Mouse (Mus musculus): ENCODE data around the gene Ttc28. TPM values are rescaled to one million over a fixed set of nuclear protein-coding genes. Genes with fewer than 3 reads are reported as not detected.

Ttc28 gene
- polyA plus RNA-seq, 1 experiment from 2014 or later: 2.9 TPM

DNA sequence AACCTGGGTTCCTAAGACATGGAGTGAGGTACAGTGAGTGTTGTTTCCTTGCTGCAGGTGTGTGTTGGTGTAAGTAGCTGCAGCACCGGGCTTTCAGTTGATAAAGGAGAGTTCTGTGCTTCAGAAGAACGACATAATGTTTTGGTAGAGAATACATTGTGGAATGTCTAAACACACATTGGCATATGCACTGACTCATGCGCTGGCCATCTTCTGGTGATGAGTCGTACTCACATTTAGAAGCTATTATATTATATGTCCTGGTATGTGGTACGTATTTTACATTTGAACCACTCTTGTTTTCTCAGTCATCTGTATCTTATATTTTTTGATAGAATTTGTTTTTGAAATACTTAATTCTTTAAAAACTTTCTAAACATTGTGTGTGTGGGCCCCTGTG, 46.2 kb downstream of the Ttc28 start:
- H3K9ac ChIP-seq (ENCODE audit: low read depth, low read length): no peak overlapping the region
- H3K4me2 ChIP-seq (replicated peaks; ENCODE audit: low read depth): no peak overlapping the region
- TF ChIP-seq CTCF (IDR thresholded peaks at IDR 0.05; ENCODE audit: low read depth): no peak
- no peak overlapping the region for H3K4me3 ChIP-seq (ENCODE audit: low read depth, low read length)
- ATAC-seq: no peak
- no peaks in the 10 kb centered on the region for H3K4me1 ChIP-seq (replicated peaks; ENCODE audit: control insufficient read depth, insufficient read depth, low read length)
- H3K9me3 ChIP-seq (ENCODE audit: control insufficient read depth): no peaks in the 10 kb centered on the region
- H3K36me3 ChIP-seq (ENCODE audit: control insufficient read depth, insufficient read depth): no peaks in the 10 kb centered on the region
- no peaks in the 10 kb centered on the region for H3K27me3 ChIP-seq (replicated peaks; ENCODE audit: control insufficient read depth, insufficient read depth, low read length)
- WGBS: 74% methylated on average over 5 of the region's 5 CpGs
- H3K27ac ChIP-seq (ENCODE audit: low read depth, low read length): no peak overlapping the region

DNA sequence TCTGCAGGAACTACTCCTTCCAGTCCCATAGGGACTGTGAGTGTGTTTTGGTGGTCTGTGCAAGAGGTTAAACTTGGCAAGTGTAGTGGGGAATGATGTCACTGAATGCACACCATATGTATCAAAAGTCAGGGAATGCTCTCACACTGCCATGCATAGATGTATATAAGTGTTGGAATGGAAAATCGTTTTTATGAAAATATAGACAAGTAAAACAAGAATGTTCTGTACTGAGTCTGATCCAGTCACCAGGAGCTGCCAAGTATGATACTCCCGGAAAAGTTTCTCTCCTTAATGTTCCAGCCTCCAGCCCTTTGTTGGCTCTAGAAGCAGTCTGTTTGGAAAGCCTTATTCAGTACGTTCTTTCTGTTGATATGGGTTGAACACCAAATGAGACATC, 48.7 kb downstream of the Ttc28 start:
- no peak overlapping the region for H3K27ac ChIP-seq (ENCODE audit: low read depth, low read length)
- no peaks in the 10 kb centered on the region for H3K9me3 ChIP-seq (ENCODE audit: control insufficient read depth)
- no peak for TF ChIP-seq CTCF (IDR thresholded peaks at IDR 0.05; ENCODE audit: low read depth)
- H3K9ac ChIP-seq (ENCODE audit: low read depth, low read length): no peak overlapping the region
- H3K27me3 ChIP-seq (replicated peaks; ENCODE audit: control insufficient read depth, insufficient read depth, low read length): no peaks in the 10 kb centered on the region
- H3K36me3 ChIP-seq (ENCODE audit: control insufficient read depth, insufficient read depth): no peaks in the 10 kb centered on the region
- no peak overlapping the region for H3K4me2 ChIP-seq (replicated peaks; ENCODE audit: low read depth)
- H3K4me3 ChIP-seq (ENCODE audit: low read depth, low read length): no peak overlapping the region
- no peaks in the 10 kb centered on the region for H3K4me1 ChIP-seq (replicated peaks; ENCODE audit: control insufficient read depth, insufficient read depth, low read length)
- 50% methylated on average over 3 of the region's 3 CpGs for WGBS
- ATAC-seq: no peak

DNA sequence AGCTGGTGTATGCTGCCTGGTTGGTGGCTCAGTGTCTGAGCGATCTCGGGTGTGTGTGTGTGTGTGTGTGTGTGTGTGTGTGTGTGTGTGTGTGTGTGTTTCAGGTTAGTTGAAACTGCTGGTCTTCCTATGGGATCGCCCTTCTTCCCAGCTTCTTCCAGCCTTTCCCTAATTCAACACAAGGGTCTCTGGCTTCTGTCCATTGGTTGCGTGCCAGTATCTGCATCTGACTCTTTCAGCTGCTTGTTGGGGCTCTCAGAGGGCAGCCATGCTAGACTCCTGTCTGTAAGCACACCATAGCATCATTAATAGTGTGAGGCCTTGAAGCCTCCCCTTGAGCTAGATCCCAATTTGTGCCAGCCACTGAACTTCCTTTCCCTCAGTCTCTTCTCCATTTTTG, 49.7 kb downstream of the Ttc28 start:
- no peak for TF ChIP-seq CTCF (IDR thresholded peaks at IDR 0.05; ENCODE audit: low read depth)
- ATAC-seq: no peak

DNA sequence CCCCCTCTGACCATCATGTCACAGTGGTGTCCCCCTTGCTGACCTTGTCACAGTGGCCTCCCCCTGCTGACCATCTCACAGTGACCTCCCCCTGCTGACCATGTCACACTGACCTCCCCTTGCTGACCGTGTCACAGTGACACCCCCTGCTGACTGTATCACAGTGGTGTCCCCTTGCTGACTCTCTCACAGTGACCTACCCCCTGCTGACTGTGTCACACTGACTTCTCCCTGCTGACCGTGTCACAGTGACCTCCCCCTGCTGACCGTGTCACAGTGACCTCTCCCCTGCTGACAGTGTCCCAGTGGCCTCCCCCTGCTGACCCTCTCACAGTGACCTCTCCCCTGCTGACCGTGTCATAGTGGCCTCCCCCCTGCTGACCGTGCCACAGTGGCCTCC, 57.0 kb downstream of the Ttc28 start:
- Histone ChIP-seq H3K4me2 (replicated peaks; ENCODE audit: low read depth) (no peak overlapping the region), H3K9ac (ENCODE audit: low read depth, low read length) (no peak overlapping the region), H3K4me3 (ENCODE audit: low read depth, low read length) (no peak overlapping the region), H3K27ac (ENCODE audit: low read depth, low read length) (no peak overlapping the region), H3K4me1 (replicated peaks; ENCODE audit: control insufficient read depth, insufficient read depth, low read length) (no peaks in the 10 kb centered on the region), H3K36me3 (ENCODE audit: control insufficient read depth, insufficient read depth) (no peaks in the 10 kb centered on the region), H3K27me3 (replicated peaks; ENCODE audit: control insufficient read depth, insufficient read depth, low read length) (no peaks in the 10 kb centered on the region), H3K9me3 (ENCODE audit: control insufficient read depth) (no peaks in the 10 kb centered on the region)
- ATAC-seq: no peak
- 76% methylated on average over 5 of the region's 5 CpGs for WGBS
- no peak for TF ChIP-seq CTCF (IDR thresholded peaks at IDR 0.05; ENCODE audit: low read depth)

More for the DNA sequence above, 49.7 kb downstream of the Ttc28 start:
- 71% methylated on average over 4 of the region's 4 CpGs for WGBS
- no peak overlapping the region for H3K4me2 ChIP-seq (replicated peaks; ENCODE audit: low read depth)
- no peak overlapping the region for H3K9ac ChIP-seq (ENCODE audit: low read depth, low read length)
- H3K27me3 ChIP-seq (replicated peaks; ENCODE audit: control insufficient read depth, insufficient read depth, low read length): no peaks in the 10 kb centered on the region
- no peaks in the 10 kb centered on the region for H3K4me1 ChIP-seq (replicated peaks; ENCODE audit: control insufficient read depth, insufficient read depth, low read length)
- no peaks in the 10 kb centered on the region for H3K36me3 ChIP-seq (ENCODE audit: control insufficient read depth, insufficient read depth)
- no peak overlapping the region for H3K27ac ChIP-seq (ENCODE audit: low read depth, low read length)
- H3K9me3 ChIP-seq (ENCODE audit: control insufficient read depth): no peaks in the 10 kb centered on the region
- no peak overlapping the region for H3K4me3 ChIP-seq (ENCODE audit: low read depth, low read length)

DNA sequence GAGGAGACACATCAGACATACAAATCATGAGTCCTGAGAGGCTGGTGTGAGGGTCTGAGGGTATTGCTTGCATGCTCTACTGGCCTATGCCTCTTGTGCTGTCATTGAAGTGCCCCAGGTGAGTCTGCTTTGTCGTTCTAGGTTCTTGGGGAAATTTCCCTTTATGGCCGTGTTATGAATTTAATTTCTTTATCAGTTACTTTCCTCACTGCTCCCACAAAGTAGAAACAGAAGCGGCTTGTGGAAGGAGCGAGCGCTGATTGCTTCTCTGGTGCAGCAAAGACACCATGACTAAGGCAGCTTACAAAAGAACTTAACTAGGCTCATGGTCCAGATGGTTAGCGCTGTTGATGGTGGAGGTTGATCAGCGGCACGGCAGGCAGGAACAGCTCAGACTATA, 64.7 kb downstream of the Ttc28 start:
- no peaks in the 10 kb centered on the region for H3K9me3 ChIP-seq (ENCODE audit: control insufficient read depth)
- H3K27me3 ChIP-seq (replicated peaks; ENCODE audit: control insufficient read depth, insufficient read depth, low read length): no peaks in the 10 kb centered on the region
- H3K4me2 ChIP-seq (replicated peaks; ENCODE audit: low read depth): no peak overlapping the region
- no peak overlapping the region for H3K27ac ChIP-seq (ENCODE audit: low read depth, low read length)
- ATAC-seq: no peak
- H3K4me1 ChIP-seq (replicated peaks; ENCODE audit: control insufficient read depth, insufficient read depth, low read length): no peaks in the 10 kb centered on the region
- H3K36me3 ChIP-seq (ENCODE audit: control insufficient read depth, insufficient read depth): no peaks in the 10 kb centered on the region
- TF ChIP-seq CTCF (IDR thresholded peaks at IDR 0.05; ENCODE audit: low read depth): no peak
- WGBS: 87% methylated on average over 8 of the region's 8 CpGs
- no peak overlapping the region for H3K9ac ChIP-seq (ENCODE audit: low read depth, low read length)
- H3K4me3 ChIP-seq (ENCODE audit: low read depth, low read length): no peak overlapping the region

DNA sequence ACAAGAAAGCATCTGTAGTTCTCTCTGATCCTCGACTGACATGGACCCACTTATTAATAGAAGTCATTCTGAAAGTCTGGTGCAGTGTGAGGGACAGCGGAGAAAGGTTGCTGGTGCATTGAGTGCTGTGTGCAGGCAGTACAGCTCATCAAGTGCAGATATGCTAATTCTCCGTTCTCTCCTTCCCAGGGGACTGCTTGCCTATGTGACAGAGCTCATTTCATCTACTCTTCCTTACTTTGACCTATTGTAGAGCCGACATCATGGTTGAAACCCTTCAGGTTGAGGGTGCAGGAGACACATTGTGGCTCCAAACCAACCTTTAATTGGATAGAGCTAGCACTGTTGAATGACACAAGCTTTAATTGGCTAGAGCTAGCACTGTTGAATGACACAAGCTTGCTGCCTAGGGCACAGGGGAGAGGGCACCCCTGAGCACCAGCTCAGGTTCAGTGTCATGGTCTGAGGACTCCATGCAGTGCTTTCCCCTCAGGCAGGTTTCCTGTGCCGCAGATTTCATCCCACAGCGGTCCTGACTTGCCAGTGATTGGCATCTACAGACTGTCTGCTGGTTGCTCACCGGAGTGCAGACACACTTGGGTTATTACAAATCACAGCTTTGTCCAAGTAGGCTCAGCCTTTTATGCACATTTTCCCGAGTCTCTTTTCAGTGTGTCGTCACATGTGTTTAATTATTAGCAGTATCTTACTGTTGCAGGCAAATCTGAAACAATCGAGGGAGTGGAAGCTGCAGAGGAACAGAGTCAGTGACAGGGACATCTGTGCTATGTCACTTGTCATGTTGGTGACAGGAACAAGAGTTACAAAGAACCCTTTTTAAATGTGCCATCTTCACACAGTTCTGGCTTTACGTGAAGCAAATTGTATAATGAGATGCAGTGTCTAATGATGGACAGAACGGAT, 69.1 kb downstream of the Ttc28 start:
- TF ChIP-seq CTCF (IDR thresholded peaks at IDR 0.05; ENCODE audit: low read depth): no peak
- no peaks in the 10 kb centered on the region for H3K4me1 ChIP-seq (replicated peaks; ENCODE audit: control insufficient read depth, insufficient read depth, low read length)
- H3K4me2 ChIP-seq (replicated peaks; ENCODE audit: low read depth): no peak overlapping the region
- H3K36me3 ChIP-seq (ENCODE audit: control insufficient read depth, insufficient read depth): no peaks in the 10 kb centered on the region
- H3K9me3 ChIP-seq (ENCODE audit: control insufficient read depth): no peaks in the 10 kb centered on the region
- no peak overlapping the region for H3K9ac ChIP-seq (ENCODE audit: low read depth, low read length)
- WGBS: 77% methylated on average over 12 of the region's 12 CpGs
- no peak overlapping the region for H3K27ac ChIP-seq (ENCODE audit: low read depth, low read length)
- no peak for ATAC-seq
- H3K27me3 ChIP-seq (replicated peaks; ENCODE audit: control insufficient read depth, insufficient read depth, low read length): no peaks in the 10 kb centered on the region
- no peak overlapping the region for H3K4me3 ChIP-seq (ENCODE audit: low read depth, low read length)

All from intestine, postnatal 0 days (tissue).